Mouse (Mus musculus): Measurements from ENCODE around the gene Sprr2h.

Gene Sprr2h

DNA sequence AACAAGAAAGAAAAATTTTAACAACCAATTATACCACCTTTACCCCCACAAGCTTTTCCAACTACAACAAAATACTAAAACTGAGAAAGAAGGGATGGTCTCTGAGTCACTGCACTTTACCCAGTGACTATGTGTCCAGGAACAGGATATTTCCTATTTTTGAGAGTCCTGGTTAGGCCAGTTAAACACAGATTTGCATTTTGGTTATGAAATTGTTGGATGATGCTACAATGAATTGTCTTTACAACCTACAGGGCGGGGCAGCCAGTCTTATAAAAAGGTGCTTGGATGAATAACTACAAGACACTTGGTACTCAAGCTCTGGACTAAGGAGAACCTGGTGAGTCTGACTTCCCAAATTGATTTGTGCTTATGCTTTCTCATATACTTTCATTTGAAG, at the start of gene Sprr2h:
Sprr2h (plus strand) TSS at position 301 of the 400 bp plus-strand sequence.
- DNase-seq: no peak

DNA sequence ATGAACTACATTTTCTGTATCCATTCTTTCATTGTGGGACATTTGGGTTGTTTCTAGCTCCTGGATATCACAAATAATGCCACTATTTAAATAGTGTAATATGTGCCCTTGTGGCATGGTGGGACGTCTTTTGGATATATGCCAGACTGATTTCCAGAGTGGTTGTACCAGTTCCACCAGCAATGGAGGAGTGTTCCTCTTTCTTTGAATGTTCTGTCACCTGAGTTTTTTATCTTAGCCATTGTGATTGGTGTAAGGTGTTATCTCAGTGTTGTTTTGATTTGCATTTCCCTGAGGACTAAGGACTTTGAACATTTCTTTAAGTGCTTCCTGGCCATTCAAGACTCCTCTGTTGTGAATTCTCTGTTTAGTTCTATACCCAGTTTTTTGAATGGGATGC, 49.2 kb upstream of the Sprr2h start:
- DNase-seq: no peak

- DNase-seq: no peak
These were observed 46.6 kb upstream of the Sprr2h start, which contains the start of gene Sprr2d for GRCm38 (mm10) chr3:92338840-92339239. Gene Sprr2d (plus strand): TSS chr3:92339140.

DNA sequence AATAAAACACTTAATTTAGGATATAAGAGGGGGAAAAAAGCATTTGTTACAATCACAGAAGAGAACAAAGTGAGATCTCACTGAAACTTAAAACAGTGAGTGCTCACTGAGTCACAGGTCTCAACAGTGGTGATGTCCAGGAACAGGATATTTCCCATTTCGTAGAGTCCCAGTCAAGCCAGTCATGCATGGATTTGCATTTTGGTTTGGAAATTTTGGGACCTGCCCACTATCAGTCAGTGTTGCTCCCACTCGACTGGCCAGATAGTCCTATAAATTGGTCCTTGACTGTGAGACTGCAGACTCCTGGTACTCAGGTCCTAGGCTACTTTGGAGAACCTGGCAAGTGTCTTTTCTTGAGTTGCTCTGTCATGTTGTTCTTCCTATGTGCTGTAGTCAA, 33.6 kb upstream of the Sprr2h start, which contains the start of gene Sprr2e:
Sprr2e (plus strand) TSS at position 301 of the 400 bp plus-strand sequence.
- no peak for DNase-seq

DNA sequence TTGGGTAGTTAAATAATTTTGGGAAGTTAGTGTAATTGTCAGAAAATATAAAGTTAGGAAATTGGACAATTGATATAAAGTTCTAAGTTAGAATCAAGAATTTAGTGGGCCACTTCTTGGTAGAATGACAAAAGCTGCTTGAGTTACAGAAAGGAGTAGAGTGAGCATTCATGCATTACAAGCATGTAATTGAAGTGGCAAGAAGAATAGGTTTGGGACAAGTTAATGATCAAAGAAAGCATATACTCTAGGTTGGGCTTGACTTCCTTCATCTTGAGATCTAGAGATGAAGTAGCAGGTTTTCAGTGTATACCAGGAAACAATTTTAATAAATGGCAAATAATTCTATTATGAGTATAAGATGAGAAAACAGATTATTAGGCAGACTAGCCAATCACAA, 23.9 kb upstream of the Sprr2h start:
- DNase-seq: no peak

DNA sequence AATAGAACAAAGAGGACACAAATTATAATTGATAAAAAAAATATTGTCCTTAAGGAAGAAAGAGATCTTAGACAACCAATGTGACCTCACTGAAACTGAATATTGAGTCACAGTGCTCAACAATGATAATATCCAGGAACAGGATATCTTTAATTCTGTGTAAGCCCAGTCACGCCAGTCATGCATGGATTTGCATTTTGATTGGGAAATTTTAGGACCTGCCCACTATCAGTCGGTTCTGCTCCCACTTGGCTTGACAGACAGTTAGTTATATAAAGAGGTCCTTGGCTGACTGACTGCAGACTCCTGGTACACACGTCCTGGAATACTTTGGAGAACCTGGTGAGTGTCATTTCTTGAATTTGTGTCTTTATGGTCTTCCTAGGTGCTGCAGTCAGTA, 20.6 kb upstream of the Sprr2h start, which contains the start of gene Sprr2f:
Sprr2f (plus strand) TSS at position 301 of the 400 bp plus-strand sequence.
- DNase-seq: no peak

- no peak for DNase-seq
These were observed 11.9 kb upstream of the Sprr2h start for GRCm38 (mm10) chr3:92373613-92374012.

DNA sequence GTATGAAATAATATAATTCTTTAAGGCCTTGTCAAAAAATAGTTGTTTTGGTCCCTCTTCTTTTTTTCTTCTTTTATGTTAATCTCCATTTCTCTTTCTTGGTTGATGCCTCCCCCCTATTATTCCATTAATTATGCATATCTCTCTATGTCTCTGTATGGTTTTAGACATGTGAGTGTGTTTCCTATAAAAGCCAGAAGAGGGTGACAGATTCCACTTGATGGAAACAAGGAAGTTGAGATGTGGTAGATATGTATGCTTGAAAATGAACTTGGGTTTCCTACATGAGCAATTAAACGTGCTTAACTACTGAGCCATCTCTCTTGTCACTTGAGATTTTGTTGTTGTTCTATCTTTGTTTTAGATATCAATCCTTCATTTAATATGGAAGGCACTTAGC, 8.8 kb downstream of the Sprr2h start:
- DNase-seq: no peak

GRCm38 (mm10) chr3:92407691-92408090, 22.2 kb downstream of the Sprr2h start, which contains the start of gene Sprr2i:
Gene Sprr2i (plus strand): TSS chr3:92407991.
- DNase-seq: no peak

GRCm38 (mm10) chr3:92417782-92418181, 32.3 kb downstream of the Sprr2h start, which contains the start of gene Sprr2j-ps:
Gene Sprr2j-ps (plus strand): TSS chr3:92418082.
- no peak for DNase-seq

DNA sequence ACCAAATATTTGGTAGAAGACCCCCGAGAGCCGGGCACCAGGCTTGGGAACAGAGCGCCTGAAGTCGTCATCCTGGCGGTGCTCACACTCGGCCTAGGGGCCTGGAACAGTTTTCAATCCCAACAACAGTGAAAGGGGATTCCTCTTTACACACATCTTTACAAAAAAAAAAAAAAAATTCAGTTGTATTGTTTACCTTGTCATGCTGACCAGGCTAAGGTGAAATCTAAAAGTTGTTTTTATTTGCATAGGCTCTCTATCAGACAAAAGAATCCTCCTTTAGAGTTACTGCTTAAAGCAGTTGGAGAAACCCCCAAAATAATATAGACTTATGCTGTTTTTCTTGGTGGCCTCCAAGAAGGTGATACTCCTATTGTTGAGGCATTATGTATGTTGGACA, 43.8 kb downstream of the Sprr2h start, which contains the start of gene Gm9774:
Gm9774 (minus strand) TSS at position 101 of the 400 bp plus-strand sequence.
- DNase-seq: no peak

GRCm38 (mm10) chr3:92432282-92432681, 46.8 kb downstream of the Sprr2h start, which contains the start of gene Sprr2k:
Gene Sprr2k (plus strand): TSS chr3:92432582.
- DNase-seq: no peak

Measured in lung, postnatal 10 days (tissue).